Mouse (Mus musculus) heart, postnatal 14 days (tissue): ENCODE results near the gene Tsfm. TPM values are rescaled to one million over a fixed set of nuclear protein-coding genes. Genes with fewer than 3 reads are reported as not detected.
"Not testable (repeated sequence)": the region's sequence is repeated elsewhere in the genome, so short reads cannot be mapped to it uniquely, and the experiment has no call there.

Experiments
- DNase-seq, 2 experiments: peaks; one replicate each; pipeline ENCODE4 v3.0.0; 2021 to 2022
- intact Hi-C: fragments of 180-260 bp; cut with DNase I; formaldehyde crosslinking; loops from one replicate; pipeline ENCODE4 v1.15.1; 2025
- total RNA-seq, 2 experiments: library from RNA; stranded (reverse); gene quantifications; 2 replicates each; pipeline ENCODE4 v1.2.3; 2021

Tsfm gene
- total RNA-seq, 2 experiments from 2014 or later, result 49.8 to 60.5 TPM

- no peak for DNase-seq
- intact Hi-C loops, result no loop called here
Measured at GRCm38 (mm10) chr10:127065981-127066380, 35.3 kb upstream of the Tsfm start.

GRCm38 (mm10) chr10:127063913-127064870 is 33.6 kb upstream of the Tsfm start:
- intact Hi-C loops, result no loop called here
- DNase-seq, result no peak

GRCm38 (mm10) chr10:127063239-127063872 is 32.7 kb upstream of the Tsfm start, which contains the start of gene Cdk4:
Cdk4 (plus strand) TSS chr10:127063534.
- intact Hi-C loops, result no loop called here
- DNase-seq, result peak; percentile 98

- DNase-seq, result no peak
- intact Hi-C loops, result no loop called here
Measured at GRCm38 (mm10) chr10:127062503-127062902, 31.9 kb upstream of the Tsfm start.

- DNase-seq, intact Hi-C loops: not testable (repeated sequence)
Measured at GRCm38 (mm10) chr10:127062101-127062500, 31.5 kb upstream of the Tsfm start.

- DNase-seq, result no peak
- intact Hi-C loops, result no loop called here
Measured at GRCm38 (mm10) chr10:127061513-127061912, 30.9 kb upstream of the Tsfm start.

GRCm38 (mm10) chr10:127061085-127061484 is 30.4 kb upstream of the Tsfm start:
- DNase-seq, result no peak
- intact Hi-C loops, result no loop called here

GRCm38 (mm10) chr10:127059968-127060916 is 29.6 kb upstream of the Tsfm start, which contains the start of gene March9:
March9 (minus strand) TSS chr10:127060184.
- peak; percentile 54 to 55 for DNase-seq

GRCm38 (mm10) chr10:127059174-127059967 is 28.7 kb upstream of the Tsfm start:
- intact Hi-C loops, result no loop called here
- DNase-seq, result no peak

More at GRCm38 (mm10) chr10:127059968-127060916, 29.6 kb upstream of the Tsfm start, which contains the start of gene March9:
- intact Hi-C loops, result no loop called here

GRCm38 (mm10) chr10:127058708-127059107 is 28.1 kb upstream of the Tsfm start:
- no peak for DNase-seq
- intact Hi-C loops, result no loop called here

- intact Hi-C loops, result no loop called here
- peak; percentile 80 to 86 for DNase-seq
Measured at GRCm38 (mm10) chr10:127058161-127058560, 27.5 kb upstream of the Tsfm start.

GRCm38 (mm10) chr10:127056490-127056889 is 25.9 kb upstream of the Tsfm start:
- intact Hi-C loops, result no loop called here
- no peak for DNase-seq

- intact Hi-C loops, result no loop called here
- DNase-seq, result no peak
Measured at GRCm38 (mm10) chr10:127055406-127055805, 24.8 kb upstream of the Tsfm start.

- no peak for DNase-seq
- intact Hi-C loops, result no loop called here
Measured at GRCm38 (mm10) chr10:127054646-127055045, 24.0 kb upstream of the Tsfm start.

GRCm38 (mm10) chr10:127050119-127050474 is 19.5 kb upstream of the Tsfm start:
- intact Hi-C loops, result no loop called here
- DNase-seq, result no peak

GRCm38 (mm10) chr10:127049395-127050118 is 18.9 kb upstream of the Tsfm start:
- intact Hi-C loops, result no loop called here
- DNase-seq, result no peak

- DNase-seq, result no peak
- intact Hi-C loops, result no loop called here
Measured at GRCm38 (mm10) chr10:127048608-127049394, 18.2 kb upstream of the Tsfm start.

- DNase-seq, result no peak
- intact Hi-C loops, result no loop called here
Measured at GRCm38 (mm10) chr10:127047954-127048353, 17.3 kb upstream of the Tsfm start, which contains the start of gene Cyp27b1. Cyp27b1 (plus strand) TSS chr10:127048250.
